Mouse (Mus musculus): ENCODE data around the gene Mettl17. TPM values are rescaled to one million over a fixed set of nuclear protein-coding genes. Genes with fewer than 3 reads are reported as not detected.

Mettl17 gene
- polyA plus RNA-seq, 1 experiment from 2014 or later = 76.5 TPM

DNA sequence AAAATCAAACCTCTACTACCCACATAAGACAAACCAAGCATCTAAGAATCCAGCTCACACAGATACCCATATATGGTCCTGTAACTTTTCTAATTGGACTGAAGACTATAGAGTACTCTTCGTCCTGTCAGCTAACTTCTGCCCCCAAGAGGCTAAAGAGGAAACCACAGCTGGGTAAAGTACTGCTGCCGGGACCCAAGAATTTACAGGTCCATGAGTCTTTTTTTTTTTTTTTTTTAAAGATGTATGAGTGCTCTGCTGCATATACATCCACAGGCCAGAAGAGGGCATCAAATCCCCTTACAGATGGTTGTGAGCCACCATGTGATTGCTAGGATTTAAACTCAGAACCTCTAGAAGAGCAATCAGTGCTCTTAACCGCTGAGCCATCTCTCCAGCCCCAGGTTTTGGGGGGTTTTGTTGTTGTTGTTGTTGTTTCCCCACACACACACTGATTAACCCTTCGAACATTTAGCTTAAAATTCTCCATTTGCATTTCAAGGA is 1.1 kb upstream of the Mettl17 start:
- H3K4me1 ChIP-seq = peaks cover 18% of the 10 kb centered on the region
- WGBS = 0% methylated on average over 4 of the region's 4 CpGs
- peak overlapping the region; percentile 78; the same call in 1 of the 2 replicates for H3K27ac ChIP-seq
- H3K4me3 ChIP-seq = peak overlapping the region; percentile 73
- H3K9me3 ChIP-seq (replicated peaks) = no peaks in the 10 kb centered on the region
- peak overlapping the region; percentile 58; the same call in 1 of the 2 replicates for H3K9ac ChIP-seq
- peak overlapping the region; percentile 82 for H3K4me2 ChIP-seq
- peak; percentile 46 for ATAC-seq
- peaks cover 20% of the 10 kb centered on the region for H3K36me3 ChIP-seq (ENCODE audit: poor library complexity, severe bottlenecking)
- no peaks in the 10 kb centered on the region for H3K27me3 ChIP-seq

DNA sequence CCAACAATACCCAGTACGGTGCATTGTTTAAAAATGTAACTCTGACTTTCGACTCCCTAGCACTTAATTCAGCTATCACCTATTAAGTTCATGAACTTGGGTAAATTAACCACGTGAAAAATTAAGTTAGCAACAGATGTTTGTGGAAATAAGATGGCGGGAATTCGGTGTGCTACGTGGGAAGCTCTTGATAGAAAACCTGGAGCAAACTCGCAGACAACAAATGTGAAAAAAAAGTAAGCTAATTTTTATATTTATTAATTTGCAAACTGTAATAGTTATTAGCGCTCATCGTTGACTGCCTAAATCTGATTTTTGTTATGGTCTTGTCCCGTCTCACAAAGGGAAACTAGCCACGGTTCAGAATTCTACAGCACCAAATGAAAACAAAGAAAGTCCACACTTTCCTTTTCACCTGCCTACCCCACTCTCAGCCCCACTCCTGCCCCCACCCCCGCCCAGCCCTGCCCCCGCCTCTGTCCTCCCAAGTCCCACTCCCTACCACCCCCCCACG is 554 bp upstream of the Mettl17 start:
- H3K36me3 ChIP-seq (ENCODE audit: poor library complexity, severe bottlenecking) = peaks cover 25% of the 10 kb centered on the region
- H3K27ac ChIP-seq = peak overlapping the region; percentile 78
- peak overlapping the region; percentile 82 for H3K4me2 ChIP-seq
- peak; percentile 54 for ATAC-seq
- 1% methylated on average over 14 of the region's 14 CpGs for WGBS
- H3K27me3 ChIP-seq = no peaks in the 10 kb centered on the region
- no peaks in the 10 kb centered on the region for H3K9me3 ChIP-seq (replicated peaks)
- peak overlapping the region; percentile 58 for H3K9ac ChIP-seq
- H3K4me3 ChIP-seq = peak overlapping the region; percentile 73
- peaks cover 18% of the 10 kb centered on the region for H3K4me1 ChIP-seq

DNA sequence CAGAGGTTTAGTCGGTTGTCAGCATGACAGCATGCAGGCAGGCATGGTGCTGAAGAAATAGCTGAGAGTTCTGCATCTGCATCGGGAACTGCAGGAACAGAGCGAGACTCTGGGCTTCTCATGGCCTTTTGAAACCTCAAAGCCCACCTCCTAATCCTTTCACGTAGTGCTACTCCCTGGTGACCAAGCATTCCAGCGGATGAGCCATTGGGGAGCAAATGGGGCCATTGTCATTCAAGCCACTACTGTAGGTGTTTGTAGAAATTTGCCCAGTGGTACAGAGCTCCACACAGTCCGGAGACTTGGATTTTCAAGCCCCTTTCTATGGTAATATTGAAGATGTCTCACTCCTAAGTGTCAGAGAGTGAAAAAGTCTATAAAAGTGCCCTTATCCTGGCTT is 1.4 kb downstream of the Mettl17 start:
- Histone ChIP-seq H3K4me3 (peak overlapping the region; percentile 73; the same call in 1 of the 2 replicates), H3K4me2 (peak overlapping the region; percentile 82), H3K27me3 (no peaks in the 10 kb centered on the region), H3K9ac (no peak overlapping the region; the same call in 1 of the 2 replicates), H3K36me3 (ENCODE audit: poor library complexity, severe bottlenecking) (peaks cover 45% of the 10 kb centered on the region), H3K4me1 (peaks cover 18% of the 10 kb centered on the region), H3K9me3 (replicated peaks) (no peaks in the 10 kb centered on the region), H3K27ac (no peak overlapping the region)
- ATAC-seq = no peak
- 45% methylated on average over 6 of the region's 6 CpGs for WGBS

DNA sequence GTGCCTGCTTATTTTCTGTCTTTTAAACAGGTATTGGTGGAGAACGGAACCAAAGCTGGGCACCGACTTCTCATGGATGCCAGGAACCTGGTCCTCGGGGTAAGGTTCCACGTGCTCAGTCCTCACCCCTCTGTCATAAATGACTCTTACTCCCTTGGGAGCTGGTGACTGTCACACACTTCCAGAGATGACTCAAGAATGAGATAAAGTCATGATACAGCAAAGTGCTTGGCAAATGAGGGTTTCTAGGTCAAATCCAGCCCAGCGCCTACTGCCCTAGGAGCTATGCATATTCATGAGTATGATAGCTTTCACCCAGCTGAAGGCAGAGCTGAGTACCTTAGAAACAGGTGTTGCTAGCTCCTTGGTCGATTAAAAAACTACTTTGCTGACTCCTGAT is 5.2 kb downstream of the Mettl17 start:
- Histone ChIP-seq H3K4me2 (no peak overlapping the region), H3K36me3 (ENCODE audit: poor library complexity, severe bottlenecking) (peaks cover 78% of the 10 kb centered on the region), H3K9ac (no peak overlapping the region), H3K27me3 (no peaks in the 10 kb centered on the region), H3K27ac (no peak overlapping the region), H3K9me3 (replicated peaks) (no peaks in the 10 kb centered on the region), H3K4me1 (peaks cover 18% of the 10 kb centered on the region), H3K4me3 (no peak overlapping the region)
- WGBS = 92% methylated on average over 6 of the region's 6 CpGs
- no peak for ATAC-seq

DNA sequence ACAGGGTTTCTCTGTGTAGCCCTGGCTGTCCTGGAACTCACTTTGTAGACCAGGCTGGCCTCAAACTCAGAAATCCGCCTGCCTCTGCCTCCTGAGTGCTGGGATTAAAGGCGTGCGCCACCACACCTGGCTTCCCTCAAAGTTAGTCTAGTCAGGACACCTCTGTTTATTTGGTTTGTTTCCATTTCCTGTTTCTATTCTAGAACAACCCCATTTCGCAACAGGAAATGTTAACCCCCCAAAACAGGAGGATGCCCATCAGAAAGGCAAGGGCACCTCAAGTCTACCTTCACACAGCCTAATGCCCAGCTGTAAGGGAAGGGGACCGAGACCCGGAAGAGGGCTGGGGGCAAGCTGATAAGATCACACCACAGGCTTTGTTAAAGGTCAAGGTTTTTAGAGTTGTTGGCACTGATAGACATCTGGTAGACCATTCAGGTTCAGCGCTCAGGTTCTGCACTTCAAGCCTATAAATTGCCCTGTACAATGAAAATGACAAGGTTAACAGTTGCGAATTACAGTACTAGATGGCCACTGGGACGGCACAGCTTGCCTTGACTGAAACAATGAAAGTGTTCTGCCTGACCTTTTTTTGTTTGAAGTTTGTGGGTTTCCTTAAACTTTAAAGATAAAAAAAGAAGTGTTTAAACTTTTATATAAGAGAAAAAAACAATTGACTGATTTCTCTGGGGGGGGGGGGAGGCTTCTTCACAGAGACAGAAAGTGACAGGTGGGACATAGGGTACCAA is 7.7 kb downstream of the Mettl17 start, which contains the start of gene Slc39a2:
TSS of gene Slc39a2 (plus strand) at position 699 of the 749 bp plus-strand sequence.
- H3K9ac ChIP-seq = 0 out of 2 replicates have a peak within 1 kb of the TSS, but pooled peaks have one; percentile 5
- H3K27me3 ChIP-seq = no peaks in the 10 kb centered on the region
- no peak for ATAC-seq
- no peak within 1 kb of the TSS for H3K4me2 ChIP-seq
- no peaks in the 10 kb centered on the region for H3K4me1 ChIP-seq
- 91% methylated on average over 9 of the region's 9 CpGs for WGBS
- H3K4me3 ChIP-seq = no peak within 1 kb of the TSS
- no peak within 1 kb of the TSS for H3K27ac ChIP-seq
- H3K9me3 ChIP-seq (replicated peaks) = no peaks in the 10 kb centered on the region
- peaks cover 76% of the 10 kb centered on the region for H3K36me3 ChIP-seq (ENCODE audit: poor library complexity, severe bottlenecking)

DNA sequence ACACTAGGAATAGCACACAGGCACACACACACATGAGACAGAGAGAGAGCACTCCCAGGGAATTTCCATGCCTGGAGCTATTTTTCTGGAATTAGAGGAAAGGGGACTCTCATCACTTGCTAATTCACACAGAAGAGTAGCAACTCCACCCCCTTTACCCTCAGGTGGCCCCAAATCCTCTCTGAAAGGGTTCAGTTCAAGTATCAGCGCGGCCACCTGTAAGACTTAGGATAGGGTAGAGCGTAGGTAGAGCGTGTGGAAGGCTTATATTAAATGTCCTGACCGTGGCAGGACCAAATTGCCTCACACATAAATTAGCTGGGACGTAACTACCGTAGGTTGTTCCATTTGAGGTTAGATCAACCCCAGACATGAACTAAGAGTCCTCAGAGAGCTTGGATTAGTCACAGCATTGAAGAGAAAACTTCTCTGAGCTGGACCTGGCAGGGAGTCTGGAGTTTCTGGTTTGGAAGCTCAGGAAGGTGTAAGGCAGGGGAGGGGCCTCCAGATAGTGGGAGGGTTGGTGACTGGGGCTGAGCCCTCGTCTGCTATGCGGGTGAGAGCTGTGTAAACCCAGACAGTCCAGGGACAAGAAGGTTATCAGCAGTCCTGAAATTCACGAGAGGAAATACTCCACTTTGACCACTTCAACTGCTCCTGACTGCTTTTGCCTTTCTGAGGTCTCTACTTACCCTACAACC is 8.6 kb downstream of the Mettl17 start:
- Histone ChIP-seq H3K4me3 (no peak overlapping the region), H3K36me3 (ENCODE audit: poor library complexity, severe bottlenecking) (peaks cover 67% of the 10 kb centered on the region), H3K27me3 (no peaks in the 10 kb centered on the region), H3K4me1 (no peaks in the 10 kb centered on the region), H3K9me3 (replicated peaks) (no peaks in the 10 kb centered on the region), H3K9ac (0 out of 2 replicates have a peak overlapping the region, but pooled peaks have one; percentile 5), H3K4me2 (no peak overlapping the region), H3K27ac (no peak overlapping the region)
- ATAC-seq = no peak
- WGBS = 23% methylated on average over 10 of the region's 10 CpGs

DNA sequence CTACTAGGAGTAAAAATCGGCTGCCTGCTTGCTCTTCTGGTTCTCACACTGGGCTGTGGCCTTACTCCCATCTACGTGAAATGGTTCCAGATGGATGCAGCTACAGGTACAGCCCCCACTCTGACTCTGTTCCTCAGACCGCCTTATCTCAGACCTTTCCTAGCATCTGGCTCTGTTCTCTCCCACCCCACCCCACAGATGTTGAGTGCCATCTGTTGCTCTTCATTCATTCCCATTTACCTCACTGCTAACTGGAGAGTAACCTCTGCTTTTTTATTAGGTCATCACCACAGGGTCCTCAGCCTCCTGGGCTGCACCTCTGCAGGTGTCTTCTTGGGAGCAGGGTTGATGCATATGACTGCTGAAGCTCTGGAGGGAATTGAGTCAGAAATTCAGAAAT is 9.2 kb downstream of the Mettl17 start:
- Histone ChIP-seq H3K27me3 (no peaks in the 10 kb centered on the region), H3K9ac (0 out of 2 replicates have a peak overlapping the region, but pooled peaks have one; percentile 5), H3K4me1 (no peaks in the 10 kb centered on the region), H3K36me3 (ENCODE audit: poor library complexity, severe bottlenecking) (peaks cover 61% of the 10 kb centered on the region), H3K4me2 (no peak overlapping the region), H3K9me3 (replicated peaks) (no peaks in the 10 kb centered on the region), H3K4me3 (no peak overlapping the region), H3K27ac (no peak overlapping the region)
- no peak for ATAC-seq
- WGBS = 66% methylated on average over 3 of the region's 3 CpGs

DNA sequence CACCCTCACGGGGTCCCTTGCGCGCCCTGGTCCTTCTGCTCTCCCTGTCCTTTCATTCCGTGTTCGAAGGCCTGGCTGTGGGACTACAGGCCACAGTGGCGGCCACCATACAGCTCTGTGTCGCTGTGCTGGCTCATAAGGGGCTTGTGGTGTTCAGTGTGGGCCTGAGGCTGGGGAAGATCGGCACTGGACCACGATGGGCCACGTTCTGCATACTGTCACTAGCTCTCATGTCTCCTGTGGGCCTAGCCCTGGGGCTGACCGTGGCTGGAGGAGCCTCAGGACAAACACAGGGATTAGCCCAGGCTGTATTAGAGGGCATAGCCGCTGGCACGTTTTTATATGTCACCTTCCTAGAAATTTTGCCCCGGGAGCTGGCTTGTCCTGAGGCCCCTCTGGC is 10.4 kb downstream of the Mettl17 start:
- ATAC-seq = no peak
- Histone ChIP-seq H3K27ac (no peak overlapping the region), H3K27me3 (no peaks in the 10 kb centered on the region), H3K9me3 (replicated peaks) (no peaks in the 10 kb centered on the region), H3K4me3 (no peak overlapping the region), H3K36me3 (ENCODE audit: poor library complexity, severe bottlenecking) (peaks cover 49% of the 10 kb centered on the region), H3K4me2 (no peak overlapping the region), H3K9ac (no peak overlapping the region), H3K4me1 (no peaks in the 10 kb centered on the region)
- 78% methylated on average over 14 of the region's 14 CpGs for WGBS

DNA sequence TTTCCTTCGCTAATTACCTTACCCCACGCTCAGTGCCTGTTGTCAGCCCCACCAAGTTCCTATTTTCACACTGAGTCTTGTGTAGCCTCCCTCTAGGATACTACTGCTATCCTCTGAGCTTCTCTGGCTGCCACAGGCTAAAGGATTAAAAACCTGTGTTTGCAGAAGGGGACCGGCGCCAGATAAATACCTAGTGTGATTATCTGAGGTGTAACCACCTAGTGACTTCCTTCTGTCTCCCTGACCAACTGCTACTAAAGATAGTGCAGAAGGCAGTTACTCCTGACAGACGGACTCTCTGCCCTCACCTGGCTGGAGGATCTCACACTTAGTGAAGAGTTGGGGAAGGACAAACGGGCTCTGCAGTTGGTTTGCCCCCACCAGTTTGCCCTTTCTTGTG is 11.4 kb downstream of the Mettl17 start:
- Histone ChIP-seq H3K27me3 (no peaks in the 10 kb centered on the region), H3K9me3 (replicated peaks) (no peaks in the 10 kb centered on the region), H3K36me3 (ENCODE audit: poor library complexity, severe bottlenecking) (peaks cover 39% of the 10 kb centered on the region), H3K4me2 (no peak overlapping the region), H3K27ac (no peak overlapping the region), H3K9ac (no peak overlapping the region), H3K4me3 (no peak overlapping the region), H3K4me1 (no peaks in the 10 kb centered on the region)
- 89% methylated on average over 6 of the region's 6 CpGs for WGBS
- ATAC-seq = no peak

DNA sequence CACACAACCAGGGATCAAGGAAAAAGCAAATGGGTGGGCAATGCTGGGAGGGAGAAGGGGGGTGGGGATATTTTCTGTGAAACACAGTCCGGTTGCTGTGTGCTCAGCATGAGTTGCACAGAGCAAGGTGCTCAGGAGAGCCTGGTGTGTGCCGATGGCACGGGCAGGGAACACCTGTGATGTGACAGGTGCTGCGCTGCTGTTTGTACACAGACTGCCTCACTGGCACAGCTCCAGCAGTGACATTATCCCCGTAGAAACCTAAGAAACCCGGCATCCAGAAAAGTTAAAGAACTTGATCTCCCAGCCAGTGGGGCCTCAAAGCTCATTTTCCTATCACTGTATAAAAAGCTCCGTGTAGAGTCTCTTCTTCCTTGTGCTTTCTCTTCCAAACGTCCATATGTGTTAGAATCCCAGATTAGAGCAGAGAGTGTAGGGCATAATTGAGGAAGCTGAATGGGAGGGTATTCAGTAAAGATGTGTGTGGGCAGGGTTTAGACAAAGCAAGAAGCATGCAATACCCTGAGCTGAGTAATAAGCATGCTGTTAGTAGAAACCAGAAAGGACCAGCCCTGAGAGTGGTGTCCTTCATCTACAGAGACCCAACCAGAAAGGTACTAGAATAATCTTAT is 12.0 kb downstream of the Mettl17 start:
- Histone ChIP-seq H3K9me3 (replicated peaks) (no peaks in the 10 kb centered on the region), H3K36me3 (ENCODE audit: poor library complexity, severe bottlenecking) (peaks cover 33% of the 10 kb centered on the region), H3K4me2 (no peak overlapping the region), H3K27ac (no peak overlapping the region), H3K4me3 (no peak overlapping the region), H3K4me1 (no peaks in the 10 kb centered on the region), H3K27me3 (no peaks in the 10 kb centered on the region), H3K9ac (no peak overlapping the region)
- 67% methylated on average over 8 of the region's 8 CpGs for WGBS
- ATAC-seq = no peak

DNA sequence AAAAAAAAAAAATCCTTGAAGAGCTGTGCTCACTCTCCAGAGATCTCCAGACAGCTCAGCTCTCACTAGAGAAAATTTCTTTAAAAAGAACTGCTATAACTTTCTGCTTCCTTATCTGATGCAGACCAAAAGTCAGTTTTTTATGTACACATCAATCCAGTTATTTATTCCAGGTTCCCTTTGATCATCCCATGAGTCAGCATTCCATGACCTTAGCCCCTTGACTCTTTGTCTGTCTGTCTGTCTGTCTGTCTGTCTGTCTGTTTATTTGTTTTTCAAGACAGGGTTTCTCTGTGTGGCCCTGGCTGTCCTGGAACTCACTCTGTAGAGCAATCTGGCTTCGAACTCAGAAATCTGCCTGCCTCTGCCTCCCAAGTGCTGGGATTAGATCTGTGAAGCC is 14.7 kb downstream of the Mettl17 start:
- Histone ChIP-seq H3K9me3 (replicated peaks) (no peaks in the 10 kb centered on the region), H3K9ac (no peak overlapping the region), H3K36me3 (ENCODE audit: poor library complexity, severe bottlenecking) (peaks cover 11% of the 10 kb centered on the region), H3K27ac (no peak overlapping the region), H3K4me3 (no peak overlapping the region), H3K4me2 (no peak overlapping the region), H3K4me1 (no peaks in the 10 kb centered on the region), H3K27me3 (no peaks in the 10 kb centered on the region)
- ATAC-seq = no peak
- 95% methylated on average over 1 of the region's 1 CpGs for WGBS

All from forebrain, embryonic 13.5 days (tissue).